Mouse (Mus musculus): ENCODE measurements at regions not wholly inside any gene's neighbourhood (a gene's known extent, or its start where the extent isn't known, plus 50 kb on each side); places are given as distances from the start of the nearest gene placed in this dataset.

- ATAC-seq (ENCODE audit: low FRiP score) = no peak
- Histone ChIP-seq H3K27me3 (replicated peaks) (no peaks in the 10 kb centered on the region), H3K9ac (replicated peaks) (no peak overlapping the region), H3K9me3 (replicated peaks) (no peaks in the 10 kb centered on the region), H3K4me1 (peaks cover 24% of the 10 kb centered on the region), H3K4me2 (no peak overlapping the region), H3K4me3 (replicated peaks) (no peak overlapping the region), H3K36me3 (no peaks in the 10 kb centered on the region), H3K27ac (replicated peaks) (no peak overlapping the region)
- 64% methylated on average over 5 of the region's 5 CpGs for WGBS
Measured at GRCm38 (mm10) chr10:111073851-111074430, 64.0 kb upstream of the Zdhhc17 start.

DNA sequence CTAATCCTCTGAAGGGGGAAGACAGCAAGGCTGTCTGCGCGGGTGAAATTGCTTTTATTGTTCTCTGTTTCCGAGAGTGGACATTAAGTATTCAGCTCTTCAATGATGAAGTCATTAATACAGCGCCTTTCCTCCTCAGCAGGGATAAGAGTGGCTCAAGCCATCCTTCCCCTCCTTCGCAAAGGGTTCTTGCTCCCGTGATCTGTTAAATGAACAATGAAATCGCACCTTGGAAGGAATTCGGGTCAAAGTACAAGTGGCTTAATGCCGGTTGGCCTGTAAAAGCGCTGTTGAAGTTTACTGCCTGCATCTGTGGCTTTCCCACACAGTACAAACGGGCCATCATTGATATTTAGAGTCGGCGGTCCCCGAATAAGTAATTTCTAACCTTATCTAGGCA lies 63.3 kb upstream of the Zdhhc17 start:
- peak; percentile 43; the same call in 1 of the 2 replicates for ATAC-seq (ENCODE audit: low FRiP score)
- Histone ChIP-seq H3K27ac (replicated peaks) (no peak overlapping the region), H3K36me3 (no peaks in the 10 kb centered on the region), H3K9ac (replicated peaks) (no peak overlapping the region), H3K4me2 (peak overlapping the region; percentile 9; the same call in 1 of the 2 replicates), H3K27me3 (replicated peaks) (no peaks in the 10 kb centered on the region), H3K4me1 (peaks cover 24% of the 10 kb centered on the region), H3K9me3 (replicated peaks) (no peaks in the 10 kb centered on the region), H3K4me3 (replicated peaks) (no peak overlapping the region)
- 18% methylated on average over 14 of the region's 14 CpGs for WGBS

DNA sequence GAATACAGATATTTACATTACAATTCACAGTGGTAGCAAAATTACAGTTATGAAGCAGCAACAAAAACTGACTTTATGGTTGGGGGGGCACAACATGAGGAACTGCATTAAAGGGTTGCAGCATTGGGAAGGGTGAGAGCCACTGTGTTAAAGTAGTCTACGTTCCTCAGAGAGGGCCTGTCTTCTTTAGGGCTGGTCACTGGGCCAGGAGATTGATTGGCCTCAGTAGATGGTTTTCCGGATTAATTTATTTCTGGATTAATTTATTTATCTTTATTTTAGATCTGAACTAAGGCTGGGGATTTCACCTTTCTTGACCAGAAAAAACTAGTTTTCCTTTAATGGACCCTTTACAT lies 62.6 kb upstream of the Zdhhc17 start:
- H3K27ac ChIP-seq (replicated peaks) = no peak overlapping the region
- H3K9me3 ChIP-seq (replicated peaks) = no peaks in the 10 kb centered on the region
- no peak overlapping the region for H3K4me3 ChIP-seq (replicated peaks)
- H3K4me1 ChIP-seq = peaks cover 24% of the 10 kb centered on the region
- no peak overlapping the region for H3K9ac ChIP-seq (replicated peaks)
- ATAC-seq (ENCODE audit: low FRiP score) = no peak
- 0 out of 2 replicates have a peak overlapping the region, but pooled peaks have one; percentile 22 for H3K4me2 ChIP-seq
- H3K36me3 ChIP-seq = no peaks in the 10 kb centered on the region
- H3K27me3 ChIP-seq (replicated peaks) = no peaks in the 10 kb centered on the region
- WGBS = 36% methylated on average over 2 of the region's 2 CpGs

DNA sequence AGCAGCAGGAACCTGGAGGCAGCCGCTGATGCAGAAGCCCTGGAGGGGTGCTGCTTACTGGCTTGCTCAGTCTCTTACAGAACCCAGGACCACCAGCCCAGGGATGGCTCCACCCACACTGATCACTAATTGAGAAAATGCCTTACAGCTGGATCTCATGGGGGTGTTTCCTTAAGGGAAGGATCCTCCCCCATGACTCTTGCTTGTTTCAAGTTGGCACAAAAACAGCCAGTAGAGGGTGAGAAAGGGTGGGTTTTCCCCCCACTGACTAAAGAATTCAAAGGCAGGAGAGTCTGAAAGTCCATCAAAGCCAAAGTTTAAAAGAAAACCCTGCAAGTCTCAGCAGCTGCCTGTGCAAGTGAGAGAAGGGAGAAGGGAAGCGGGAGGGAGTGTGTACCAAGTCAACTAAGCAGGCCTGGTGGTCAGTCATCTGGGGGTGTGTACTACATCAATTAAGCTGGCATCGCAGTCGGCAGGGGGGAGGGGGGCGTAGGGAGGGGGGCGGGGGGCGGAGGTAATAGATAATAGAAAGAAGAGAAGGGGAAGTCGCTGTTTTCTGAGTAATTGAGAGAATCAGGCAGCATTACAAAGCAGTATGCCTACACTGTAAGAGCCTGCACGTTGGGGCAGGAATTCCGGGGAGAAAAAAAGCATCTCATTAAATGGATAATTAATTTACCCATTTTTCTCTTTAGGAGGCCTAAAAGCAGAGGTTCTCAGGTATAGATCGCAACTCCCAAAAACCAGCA lies 62.0 kb upstream of the Zdhhc17 start:
- no peak overlapping the region for H3K4me3 ChIP-seq (replicated peaks)
- no peaks in the 10 kb centered on the region for H3K36me3 ChIP-seq
- no peaks in the 10 kb centered on the region for H3K9me3 ChIP-seq (replicated peaks)
- H3K27ac ChIP-seq (replicated peaks) = 0 out of 2 replicates have a peak overlapping the region, but pooled peaks have one; percentile 33
- H3K4me2 ChIP-seq = peak overlapping the region; percentile 22; the same call in 1 of the 2 replicates
- no peaks in the 10 kb centered on the region for H3K27me3 ChIP-seq (replicated peaks)
- peak; percentile 58 for ATAC-seq (ENCODE audit: low FRiP score)
- WGBS = 19% methylated on average over 6 of the region's 11 CpGs
- no peak overlapping the region for H3K9ac ChIP-seq (replicated peaks)
- peaks cover 24% of the 10 kb centered on the region for H3K4me1 ChIP-seq

GRCm38 (mm10) chr10:111066146-111066545 lies 56.2 kb upstream of the Zdhhc17 start:
- H3K36me3 ChIP-seq = no peaks in the 10 kb centered on the region
- no peaks in the 10 kb centered on the region for H3K27me3 ChIP-seq (replicated peaks)
- no peak overlapping the region for H3K4me2 ChIP-seq
- H3K4me1 ChIP-seq = no peaks in the 10 kb centered on the region
- H3K9ac ChIP-seq (replicated peaks) = no peak overlapping the region
- no peak overlapping the region for H3K4me3 ChIP-seq (replicated peaks)
- no peak for ATAC-seq (ENCODE audit: low FRiP score)
- no peaks in the 10 kb centered on the region for H3K9me3 ChIP-seq (replicated peaks)
- 73% methylated on average over 11 of the region's 11 CpGs for WGBS
- no peak overlapping the region for H3K27ac ChIP-seq (replicated peaks)

DNA sequence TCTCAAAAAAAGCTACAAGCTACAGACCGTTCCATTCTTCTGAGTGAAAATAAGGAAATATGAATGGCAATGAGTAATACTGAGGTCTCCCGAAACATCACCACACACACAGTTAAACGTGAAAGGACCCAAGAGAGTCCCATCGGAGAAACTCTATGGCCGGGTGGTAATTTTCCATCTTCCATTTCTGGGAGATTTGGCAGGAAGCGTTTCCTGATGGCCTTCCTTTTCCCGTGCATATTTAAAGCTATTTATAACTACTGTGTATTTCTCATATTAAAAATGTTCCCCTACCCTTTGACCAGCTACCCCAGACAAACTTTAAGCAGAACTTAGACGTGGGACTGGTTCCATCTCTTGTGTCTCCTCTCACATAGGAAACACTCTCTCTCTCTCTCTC lies 50.7 kb upstream of the Zdhhc17 start:
- no peak for ATAC-seq (ENCODE audit: low FRiP score)
- H3K4me2 ChIP-seq = no peak overlapping the region
- no peak overlapping the region for H3K4me3 ChIP-seq (replicated peaks)
- H3K4me1 ChIP-seq = no peaks in the 10 kb centered on the region
- no peaks in the 10 kb centered on the region for H3K36me3 ChIP-seq
- no peaks in the 10 kb centered on the region for H3K27me3 ChIP-seq (replicated peaks)
- no peak overlapping the region for H3K27ac ChIP-seq (replicated peaks)
- H3K9ac ChIP-seq (replicated peaks) = no peak overlapping the region
- H3K9me3 ChIP-seq (replicated peaks) = no peaks in the 10 kb centered on the region
- 80% methylated on average over 8 of the region's 8 CpGs for WGBS

Measured in neural tube, embryonic 15.5 days (tissue).